Mouse (Mus musculus) lung, embryonic 14.5 days (tissue): ENCODE measurements around the gene Cldn14. TPM values are rescaled to one million over a fixed set of nuclear protein-coding genes. Genes with fewer than 3 reads are reported as not detected.

Experiments
- ATAC-seq: fragments of 200-750 bp; cut with Nextera tagmentation; 2 replicates; pipeline ENCODE4 v1.8.0; 2017; ENCODE audit warnings: mild to moderate bottlenecking, moderate TSS enrichment, moderate library complexity; ENCODE audit not compliant: insufficient read depth
- DNase-seq: peaks from one replicate; pipeline ENCODE4 v3.0.0-alpha.2; 2015
- H3K27ac ChIP-seq: fragments of 300-500 bp; sonication (generic); 2 replicates; pipeline ENCODE4 v1.5.1; 2014; ENCODE audit warnings: low read depth, mild to moderate bottlenecking, moderate library complexity
- H3K27me3 ChIP-seq: fragments of 300-500 bp; sonication (generic); 2 replicates; pipeline ENCODE4 v1.6.1; 2014; ENCODE audit warnings: low read length, control low read depth; ENCODE audit not compliant: insufficient read depth
- H3K36me3 ChIP-seq: fragments of 300-500 bp; sonication (generic); 2 replicates; pipeline ENCODE4 v1.6.1; 2014; ENCODE audit warnings: control low read depth; ENCODE audit not compliant: insufficient read depth
- H3K4me1 ChIP-seq: fragments of 300-500 bp; sonication (generic); 2 replicates; pipeline ENCODE4 v1.6.1; 2014; ENCODE audit warnings: antibody characterized with exemption, control low read depth; ENCODE audit not compliant: insufficient read depth
- H3K4me2 ChIP-seq: fragments of 300-500 bp; sonication (generic); 2 replicates; pipeline ENCODE4 v1.6.1; 2014; ENCODE audit warnings: mild to moderate bottlenecking
- H3K4me3 ChIP-seq: fragments of 300-500 bp; sonication (generic); 2 replicates; pipeline ENCODE4 v1.5.1; 2014; ENCODE audit warnings: low read depth, low read length
- H3K9ac ChIP-seq: fragments of 300-500 bp; sonication (generic); 2 replicates; pipeline ENCODE4 v1.6.1; 2014
- H3K9me3 ChIP-seq: fragments of 300-500 bp; sonication (generic); 2 replicates; pipeline ENCODE4 v1.6.1; 2016; ENCODE audit warnings: low read depth, low read length, control low read depth
- CTCF ChIP-seq: IDR thresholded peaks from 2 replicates; pipeline ENCODE4 v1.5.1; 2016; ENCODE audit warnings: antibody characterized with exemption, low read depth
- whole genome bisulfite sequencing: fragments of 180-500 bp; shearing (Covaris S2); extraction: QIAGEN DNeasy Blood & Tissue Kit; methylation state at CpG from one replicate; pipeline ENCODE4 v1.1.7; 2014; 5-methylcytosine and 5-hydroxymethylcytosine counted together
- polyA plus RNA-seq: library from polyadenylated mRNA; unstranded; fragments of >200 nt; fragmentation: Nextera tagmentation; extraction: Ambion mirVana; gene quantifications from 2 replicates; pipeline ENCODE4 v1.2.1, GENCODE M21; 2014

Gene Cldn14
- polyA plus RNA-seq, 1 experiment from 2014 or later: not detected

DNA sequence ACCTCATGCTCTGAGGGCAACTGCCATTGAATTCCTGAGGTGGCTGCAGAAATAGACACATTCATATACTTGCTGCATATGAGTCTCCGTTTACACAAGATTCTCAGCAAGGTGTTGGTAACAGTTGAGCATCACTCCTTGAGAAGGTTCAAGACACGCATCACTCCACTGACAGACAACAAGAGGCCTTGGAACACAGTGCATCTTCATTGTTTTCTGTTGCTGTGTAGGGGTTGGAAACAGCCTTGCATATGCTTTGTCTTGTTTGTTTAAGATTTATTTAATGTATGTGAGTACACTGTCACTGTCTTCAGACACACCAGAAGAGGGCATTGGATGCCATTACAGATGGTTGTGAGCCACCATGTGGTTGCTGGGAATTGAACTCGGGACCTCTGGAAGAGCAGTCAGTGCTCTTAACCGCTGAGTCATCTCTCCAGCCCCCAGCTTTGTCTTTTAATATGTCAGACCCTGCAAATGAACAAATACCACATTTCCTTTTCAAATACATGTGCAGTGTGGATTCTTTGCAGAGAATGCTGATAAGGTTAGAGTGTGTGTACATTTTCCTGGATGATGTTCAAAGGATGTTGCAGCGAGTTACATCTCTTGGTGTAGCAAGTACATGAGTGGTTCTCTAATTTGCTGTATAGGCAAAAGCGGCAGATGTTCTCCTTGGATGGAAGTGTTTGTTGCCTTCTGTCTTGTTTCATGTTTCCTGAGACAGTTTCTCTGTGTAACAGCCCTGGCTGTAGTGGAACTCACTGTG is 130.8 kb downstream of the Cldn14 start:
- no peak for TF ChIP-seq CTCF
- H3K36me3 ChIP-seq: peaks cover 45% of the 10 kb centered on the region
- no peaks in the 10 kb centered on the region for H3K9me3 ChIP-seq
- no peak overlapping the region for H3K4me3 ChIP-seq
- WGBS: 70% methylated on average over 6 of the region's 6 CpGs
- H3K4me2 ChIP-seq: no peak overlapping the region
- no peak overlapping the region for H3K9ac ChIP-seq
- no peak overlapping the region for H3K27ac ChIP-seq
- DNase-seq (peak; percentile 59), ATAC-seq (peak; percentile 48; the same call in 1 of the 2 replicates)
- no peaks in the 10 kb centered on the region for H3K4me1 ChIP-seq
- H3K27me3 ChIP-seq: no peaks in the 10 kb centered on the region

DNA sequence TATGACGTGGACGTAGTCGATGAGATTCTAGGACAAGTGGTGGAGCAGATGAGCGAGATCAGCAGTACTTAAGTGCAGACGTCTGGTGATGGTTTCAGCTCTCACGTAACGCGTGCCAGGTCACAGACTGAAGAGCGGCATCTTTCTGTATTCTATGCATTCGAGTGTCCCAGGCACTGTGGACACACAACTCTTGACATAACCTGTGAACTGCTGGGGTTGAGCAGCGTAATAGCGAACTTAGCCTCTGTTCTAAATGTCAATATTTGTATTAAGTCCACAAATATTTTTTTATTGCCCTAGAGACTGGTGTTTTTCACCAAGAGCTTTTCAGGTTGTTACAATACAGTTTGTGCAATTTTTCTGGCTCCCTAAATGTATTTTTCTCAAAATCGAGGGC is 133.8 kb downstream of the Cldn14 start:
- H3K4me1 ChIP-seq: no peaks in the 10 kb centered on the region
- no peak overlapping the region for H3K4me3 ChIP-seq
- H3K9ac ChIP-seq: no peak overlapping the region
- no peaks in the 10 kb centered on the region for H3K9me3 ChIP-seq
- DNase-seq: no peak
- WGBS: 81% methylated on average over 13 of the region's 13 CpGs
- no peak overlapping the region for H3K27ac ChIP-seq
- H3K4me2 ChIP-seq: no peak overlapping the region
- ATAC-seq: no peak
- H3K27me3 ChIP-seq: no peaks in the 10 kb centered on the region
- peaks cover 73% of the 10 kb centered on the region for H3K36me3 ChIP-seq
- TF ChIP-seq CTCF: no peak

Other genes starting within 250 kb of the Cldn14 start
- gene Morc3, start 176.7 kb downstream of the Cldn14 start, polyA plus RNA-seq: 35.1 and 36.0 TPM in 2 replicates
- 98.5 and 99.6 TPM in 2 replicates for gene Chaf1b, start 124.9 kb downstream of the Cldn14 start, polyA plus RNA-seq
- 0.04 TPM in 1 of 2 replicates, not detected in the other for gene Sim2, start 76.1 kb upstream of the Cldn14 start, polyA plus RNA-seq